Mouse (Mus musculus): ENCODE data around the gene Tmem59l. TPM values are rescaled to one million over a fixed set of nuclear protein-coding genes. Genes with fewer than 3 reads are reported as not detected.

Gene Tmem59l
- polyA plus RNA-seq, 1 experiment = 62.6 TPM

GRCm38 (mm10) chr8:70486191-70486681, 922 bp downstream of the Tmem59l start:
- Histone ChIP-seq H3K4me1 (ENCODE audit: control insufficient read depth, insufficient read depth, low read length) (peaks cover 36% of the 10 kb centered on the region), H3K36me3 (ENCODE audit: control insufficient read depth, insufficient read depth, low read length) (no peaks in the 10 kb centered on the region), H3K27me3 (ENCODE audit: control insufficient read depth, insufficient read depth, low read length) (no peaks in the 10 kb centered on the region), H3K27ac (ENCODE audit: control insufficient read depth, insufficient read depth, low read depth, low read length) (no peak overlapping the region), H3K4me3 (ENCODE audit: control insufficient read depth, low read depth, low read length) (no peak overlapping the region)
- TF ChIP-seq POLR2A (IDR thresholded peaks at IDR 0.05; ENCODE audit: control insufficient read depth, low read depth, low read length) (no peak), CTCF (IDR thresholded peaks at IDR 0.05; ENCODE audit: control insufficient read depth, insufficient read depth, insufficient replicate concordance, low read depth, low read length) (no peak)

GRCm38 (mm10) chr8:70482943-70483342, 4.2 kb downstream of the Tmem59l start:
- TF ChIP-seq CTCF (IDR thresholded peaks at IDR 0.05; ENCODE audit: control insufficient read depth, insufficient read depth, insufficient replicate concordance, low read depth, low read length) = no peak
- Histone ChIP-seq H3K4me1 (ENCODE audit: control insufficient read depth, insufficient read depth, low read length) (peaks cover 12% of the 10 kb centered on the region), H3K27me3 (ENCODE audit: control insufficient read depth, insufficient read depth, low read length) (no peaks in the 10 kb centered on the region), H3K4me3 (ENCODE audit: control insufficient read depth, low read depth, low read length) (no peak overlapping the region), H3K27ac (ENCODE audit: control insufficient read depth, insufficient read depth, low read depth, low read length) (no peak overlapping the region), H3K36me3 (ENCODE audit: control insufficient read depth, insufficient read depth, low read length) (no peaks in the 10 kb centered on the region)

GRCm38 (mm10) chr8:70481908-70482307, 5.2 kb downstream of the Tmem59l start:
- TF ChIP-seq POLR2A (IDR thresholded peaks at IDR 0.05; ENCODE audit: control insufficient read depth, low read depth, low read length) = no peak
- no peak for TF ChIP-seq CTCF (IDR thresholded peaks at IDR 0.05; ENCODE audit: control insufficient read depth, insufficient read depth, insufficient replicate concordance, low read depth, low read length)
- no peaks in the 10 kb centered on the region for H3K36me3 ChIP-seq (ENCODE audit: control insufficient read depth, insufficient read depth, low read length)
- H3K27me3 ChIP-seq (ENCODE audit: control insufficient read depth, insufficient read depth, low read length) = no peaks in the 10 kb centered on the region
- H3K4me3 ChIP-seq (ENCODE audit: control insufficient read depth, low read depth, low read length) = no peak overlapping the region
- peaks cover 16% of the 10 kb centered on the region for H3K4me1 ChIP-seq (ENCODE audit: control insufficient read depth, insufficient read depth, low read length)
- H3K27ac ChIP-seq (ENCODE audit: control insufficient read depth, insufficient read depth, low read depth, low read length) = no peak overlapping the region

- no peaks in the 10 kb centered on the region for H3K36me3 ChIP-seq (ENCODE audit: control insufficient read depth, insufficient read depth, low read length)
- H3K4me1 ChIP-seq (ENCODE audit: control insufficient read depth, insufficient read depth, low read length) = peaks cover 18% of the 10 kb centered on the region
- TF ChIP-seq CTCF (IDR thresholded peaks at IDR 0.05; ENCODE audit: control insufficient read depth, insufficient read depth, insufficient replicate concordance, low read depth, low read length) (no peak), POLR2A (IDR thresholded peaks at IDR 0.05; ENCODE audit: control insufficient read depth, low read depth, low read length) (no peak)
- peak overlapping the region; percentile 54 for H3K27ac ChIP-seq (ENCODE audit: control insufficient read depth, insufficient read depth, low read depth, low read length)
- H3K27me3 ChIP-seq (ENCODE audit: control insufficient read depth, insufficient read depth, low read length) = no peaks in the 10 kb centered on the region
- H3K4me3 ChIP-seq (ENCODE audit: control insufficient read depth, low read depth, low read length) = peak overlapping the region; percentile 88
Measured at GRCm38 (mm10) chr8:70477269-70477982, 9.7 kb downstream of the Tmem59l start.

GRCm38 (mm10) chr8:70476333-70477268, 10.6 kb downstream of the Tmem59l start, which contains the start of gene Klhl26:
Klhl26 (minus strand) TSS chr8:70476968.
- peaks cover 18% of the 10 kb centered on the region for H3K4me1 ChIP-seq (ENCODE audit: control insufficient read depth, insufficient read depth, low read length)
- H3K27ac ChIP-seq (ENCODE audit: control insufficient read depth, insufficient read depth, low read depth, low read length) = peak within 1 kb of the TSS; percentile 85
- TF ChIP-seq POLR2A (IDR thresholded peaks at IDR 0.05; ENCODE audit: control insufficient read depth, low read depth, low read length) = no peak
- H3K4me3 ChIP-seq (ENCODE audit: control insufficient read depth, low read depth, low read length) = peak within 1 kb of the TSS; percentile 88
- no peaks in the 10 kb centered on the region for H3K36me3 ChIP-seq (ENCODE audit: control insufficient read depth, insufficient read depth, low read length)
- no peaks in the 10 kb centered on the region for H3K27me3 ChIP-seq (ENCODE audit: control insufficient read depth, insufficient read depth, low read length)

- H3K27me3 ChIP-seq (ENCODE audit: control insufficient read depth, insufficient read depth, low read length) = no peaks in the 10 kb centered on the region
- no peak overlapping the region for H3K4me3 ChIP-seq (ENCODE audit: control insufficient read depth, low read depth, low read length)
- TF ChIP-seq CTCF (IDR thresholded peaks at IDR 0.05; ENCODE audit: control insufficient read depth, insufficient read depth, insufficient replicate concordance, low read depth, low read length) (no peak), POLR2A (IDR thresholded peaks at IDR 0.05; ENCODE audit: control insufficient read depth, low read depth, low read length) (no peak)
- H3K27ac ChIP-seq (ENCODE audit: control insufficient read depth, insufficient read depth, low read depth, low read length) = no peak overlapping the region
- peaks cover 7% of the 10 kb centered on the region for H3K4me1 ChIP-seq (ENCODE audit: control insufficient read depth, insufficient read depth, low read length)
- no peaks in the 10 kb centered on the region for H3K36me3 ChIP-seq (ENCODE audit: control insufficient read depth, insufficient read depth, low read length)
Measured at GRCm38 (mm10) chr8:70471856-70472255, 15.3 kb downstream of the Tmem59l start.

GRCm38 (mm10) chr8:70469938-70470337, 17.2 kb downstream of the Tmem59l start:
- Histone ChIP-seq H3K36me3 (ENCODE audit: control insufficient read depth, insufficient read depth, low read length) (no peaks in the 10 kb centered on the region), H3K4me1 (ENCODE audit: control insufficient read depth, insufficient read depth, low read length) (peaks cover 2% of the 10 kb centered on the region), H3K27ac (ENCODE audit: control insufficient read depth, insufficient read depth, low read depth, low read length) (peak overlapping the region; percentile 44; the same call in 1 of the 2 replicates), H3K4me3 (ENCODE audit: control insufficient read depth, low read depth, low read length) (no peak overlapping the region), H3K27me3 (ENCODE audit: control insufficient read depth, insufficient read depth, low read length) (no peaks in the 10 kb centered on the region)
- TF ChIP-seq CTCF (IDR thresholded peaks at IDR 0.05; ENCODE audit: control insufficient read depth, insufficient read depth, insufficient replicate concordance, low read depth, low read length) (no peak), POLR2A (IDR thresholded peaks at IDR 0.05; ENCODE audit: control insufficient read depth, low read depth, low read length) (no peak)

Measured in testis, adult 2 months (tissue).